Mouse (Mus musculus) midbrain, embryonic 11.5 days (tissue): ENCODE measurements at regions not wholly inside any gene's neighbourhood (a gene's known extent, or its start where the extent isn't known, plus 50 kb on each side); places are given as distances from the start of the nearest gene placed in this dataset.

Source experiments
- ATAC-seq: fragments of 200-750 bp; cut with Nextera tagmentation; 2 replicates; pipeline ENCODE4 v1.8.0; 2017; ENCODE audit warnings: moderate TSS enrichment, moderate library complexity; ENCODE audit not compliant: low FRiP score
- DNase-seq: peaks from one replicate; pipeline ENCODE4 v3.0.0; 2015; ENCODE audit warnings: low spot score; ENCODE audit errors: missing footprints
- H3K27ac ChIP-seq: fragments of 300-500 bp; sonication (generic); 2 replicates; pipeline ENCODE4 v1.5.1; 2014; ENCODE audit warnings: low read depth, low read length
- H3K27me3 ChIP-seq: fragments of 300-500 bp; sonication (generic); 2 replicates; pipeline ENCODE4 v1.6.1; 2014; ENCODE audit warnings: mild to moderate bottlenecking, low read length, moderate library complexity, mixed read lengths; ENCODE audit not compliant: control insufficient read depth, insufficient read depth
- H3K36me3 ChIP-seq: fragments of 300-500 bp; sonication (generic); 2 replicates; pipeline ENCODE4 v1.6.1; 2014; ENCODE audit warnings: mild to moderate bottlenecking, low read length, moderate library complexity, mixed read lengths; ENCODE audit not compliant: control insufficient read depth, insufficient read depth
- H3K4me1 ChIP-seq: fragments of 300-500 bp; sonication (generic); 2 replicates; pipeline ENCODE4 v1.6.1; 2014; ENCODE audit warnings: low read length; ENCODE audit not compliant: control insufficient read depth, insufficient read depth
- H3K4me2 ChIP-seq: fragments of 300-500 bp; sonication (generic); 2 replicates; pipeline ENCODE4 v1.6.1; 2014; ENCODE audit warnings: mild to moderate bottlenecking, moderate library complexity
- H3K4me3 ChIP-seq: fragments of 300-500 bp; sonication (generic); 2 replicates; pipeline ENCODE4 v1.5.1; 2014; ENCODE audit warnings: low read depth, low read length
- H3K9ac ChIP-seq: fragments of 300-500 bp; sonication (generic); 2 replicates; pipeline ENCODE4 v1.6.1; 2014; ENCODE audit warnings: low read length
- H3K9me3 ChIP-seq: fragments of 300-500 bp; sonication (generic); 2 replicates; pipeline ENCODE4 v1.6.1; 2016; ENCODE audit warnings: low read length; ENCODE audit not compliant: control insufficient read depth
- WGBS: fragments of 180-500 bp; shearing (Covaris S2); extraction: QIAGEN DNeasy Blood & Tissue Kit; methylation state at CpG from one replicate; pipeline ENCODE4 v1.1.7; 2014; 5-methylcytosine and 5-hydroxymethylcytosine counted together

DNA sequence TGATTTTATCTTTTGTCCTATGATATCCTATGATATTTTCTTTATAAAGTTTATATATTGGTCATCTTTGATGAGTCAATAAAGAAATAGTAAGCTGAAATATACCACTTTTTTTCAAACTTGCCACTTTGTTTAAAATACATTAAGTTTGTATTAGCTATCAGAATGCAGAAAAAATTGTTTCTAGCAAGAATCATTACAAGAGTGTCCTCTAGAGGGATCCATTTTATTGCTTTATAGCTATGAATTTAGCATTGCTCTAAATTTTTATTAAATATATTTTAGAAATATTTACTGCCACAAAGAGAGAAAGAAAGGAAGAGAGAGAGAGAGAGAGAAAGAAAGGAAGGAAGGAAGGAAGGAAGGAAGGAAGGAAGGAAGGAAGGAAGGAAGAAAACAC lies 348.0 kb downstream of the Plod2 start:
- Histone ChIP-seq H3K27ac (no peak overlapping the region), H3K4me1 (no peaks in the 10 kb centered on the region), H3K4me3 (no peak overlapping the region), H3K4me2 (no peak overlapping the region), H3K27me3 (no peaks in the 10 kb centered on the region), H3K9me3 (no peaks in the 10 kb centered on the region), H3K36me3 (no peaks in the 10 kb centered on the region), H3K9ac (no peak overlapping the region)
- ATAC-seq (no peak), DNase-seq (no peak)

DNA sequence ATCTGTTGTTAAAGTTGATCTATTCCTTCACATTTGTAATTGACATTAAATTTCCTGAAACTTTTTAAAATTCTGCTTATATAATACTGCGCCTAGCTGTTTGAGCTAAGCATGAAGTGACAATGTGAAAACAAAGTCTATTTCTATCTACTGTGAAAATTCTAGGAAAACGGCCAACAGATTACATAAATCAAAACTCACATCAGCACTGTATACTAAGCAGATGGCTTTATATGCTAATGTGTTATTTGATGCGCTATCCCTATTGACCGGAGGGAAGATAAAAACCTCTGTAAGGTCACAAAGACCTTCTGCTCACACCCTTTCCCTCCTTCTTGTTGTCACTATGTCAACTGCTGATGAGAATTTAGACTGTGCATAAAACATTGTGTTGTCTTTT lies 357.7 kb downstream of the Plod2 start:
- no peak overlapping the region for H3K9ac ChIP-seq
- no peak for DNase-seq
- no peaks in the 10 kb centered on the region for H3K36me3 ChIP-seq
- no peak overlapping the region for H3K4me2 ChIP-seq
- 86% methylated on average over 4 of the region's 4 CpGs for WGBS
- H3K9me3 ChIP-seq, result no peaks in the 10 kb centered on the region
- ATAC-seq, result no peak
- no peaks in the 10 kb centered on the region for H3K4me1 ChIP-seq
- no peak overlapping the region for H3K27ac ChIP-seq
- H3K4me3 ChIP-seq, result no peak overlapping the region
- H3K27me3 ChIP-seq, result no peaks in the 10 kb centered on the region

DNA sequence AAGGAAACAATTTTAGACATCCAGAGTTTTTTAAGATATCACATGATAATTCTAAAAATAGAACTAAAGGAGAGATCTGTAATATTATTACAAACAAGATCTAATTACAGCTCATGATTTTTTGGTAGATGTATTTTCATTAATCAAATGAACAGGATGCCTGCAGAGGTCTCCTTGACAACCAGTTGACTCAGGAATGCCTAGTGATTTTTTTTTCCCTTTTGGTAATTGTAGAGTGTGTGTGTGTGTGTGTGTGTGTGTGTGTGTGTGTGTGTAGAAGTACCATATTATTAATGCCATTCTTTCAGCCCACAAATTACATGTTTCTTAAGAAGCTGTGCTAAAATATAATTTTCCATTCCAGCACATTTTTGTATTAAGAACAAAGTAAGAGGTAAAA lies 365.1 kb downstream of the Plod2 start:
- no peak for ATAC-seq

DNA sequence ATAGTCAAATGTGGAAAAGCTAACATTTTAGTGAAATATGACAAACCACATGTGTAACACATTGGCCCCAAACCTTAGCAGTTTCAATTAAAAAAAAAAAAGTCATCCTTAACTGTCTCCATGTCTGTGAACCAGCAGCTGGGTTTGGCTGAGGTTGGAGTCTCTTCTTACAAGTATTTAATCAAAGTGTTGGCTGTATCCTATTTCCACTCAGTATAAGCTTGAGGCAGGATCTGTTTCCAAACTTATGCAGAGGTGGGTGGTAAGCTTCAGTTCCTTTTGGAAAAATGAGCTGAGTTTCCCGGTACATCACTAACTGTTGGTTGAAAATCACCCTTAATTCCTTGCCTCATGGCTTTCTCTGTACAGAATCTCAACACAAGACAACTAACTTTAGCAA lies 377.4 kb downstream of the Plod2 start:
- Histone ChIP-seq H3K4me3 (no peak overlapping the region), H3K9me3 (no peaks in the 10 kb centered on the region), H3K4me1 (no peaks in the 10 kb centered on the region), H3K4me2 (no peak overlapping the region), H3K36me3 (no peaks in the 10 kb centered on the region), H3K9ac (no peak overlapping the region), H3K27me3 (no peaks in the 10 kb centered on the region), H3K27ac (no peak overlapping the region)
- ATAC-seq (no peak), DNase-seq (no peak)
- 86% methylated on average over 1 of the region's 1 CpGs for WGBS

More for the DNA sequence above, 365.1 kb downstream of the Plod2 start:
- Histone ChIP-seq H3K4me3 (no peak overlapping the region), H3K27ac (no peak overlapping the region), H3K4me2 (no peak overlapping the region), H3K4me1 (no peaks in the 10 kb centered on the region), H3K9me3 (no peaks in the 10 kb centered on the region), H3K27me3 (no peaks in the 10 kb centered on the region), H3K36me3 (no peaks in the 10 kb centered on the region), H3K9ac (no peak overlapping the region)
- DNase-seq, result no peak

DNA sequence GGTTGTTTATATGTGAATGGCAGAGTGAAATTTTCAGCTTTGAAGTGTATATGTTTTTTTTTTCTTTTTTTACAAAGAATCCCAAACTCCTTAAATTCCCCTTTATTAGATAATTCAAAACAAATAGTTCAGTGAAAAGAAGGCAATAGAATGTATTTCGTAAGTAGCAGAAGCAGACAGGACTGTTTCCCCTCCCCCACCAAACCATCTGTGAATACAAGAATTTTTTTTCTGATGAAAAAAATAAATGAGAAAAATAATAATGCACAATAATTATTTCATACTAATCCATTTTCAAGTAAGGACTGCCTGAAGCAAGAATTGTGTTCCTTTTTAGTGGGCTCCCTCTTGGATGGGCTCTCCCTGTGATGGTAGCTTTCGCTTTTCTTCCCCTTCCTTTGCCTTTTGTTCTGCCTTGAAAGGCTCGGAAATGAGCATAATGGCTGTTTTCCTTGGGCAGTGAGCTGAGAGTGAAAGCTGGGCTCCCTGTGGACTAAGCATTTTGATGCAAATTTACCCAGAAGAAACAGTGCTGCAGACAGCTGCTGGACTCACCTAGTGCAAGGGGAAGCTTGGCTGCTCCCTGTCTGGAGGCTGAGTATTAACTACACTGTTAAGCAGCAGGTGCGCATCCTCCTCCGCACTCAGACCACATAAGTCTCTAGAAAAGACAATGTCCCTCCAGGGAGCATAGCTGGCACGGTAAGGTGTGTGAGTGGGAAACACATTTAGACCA lies 388.4 kb downstream of the Plod2 start:
- 11% methylated on average over 6 of the region's 6 CpGs for WGBS
- ATAC-seq, result peak; percentile 96
- Histone ChIP-seq H3K4me2 (peak overlapping the region; percentile 33), H3K4me1 (peaks cover 11% of the 10 kb centered on the region; the same call in 1 of the 2 replicates), H3K4me3 (no peak overlapping the region), H3K9ac (no peak overlapping the region), H3K9me3 (no peaks in the 10 kb centered on the region; the same call in 1 of the 2 replicates), H3K36me3 (no peaks in the 10 kb centered on the region), H3K27ac (peak overlapping the region; percentile 37; the same call in 1 of the 2 replicates), H3K27me3 (peaks cover 2% of the 10 kb centered on the region; the same call in 1 of the 2 replicates)
- peak; percentile 96 for DNase-seq

DNA sequence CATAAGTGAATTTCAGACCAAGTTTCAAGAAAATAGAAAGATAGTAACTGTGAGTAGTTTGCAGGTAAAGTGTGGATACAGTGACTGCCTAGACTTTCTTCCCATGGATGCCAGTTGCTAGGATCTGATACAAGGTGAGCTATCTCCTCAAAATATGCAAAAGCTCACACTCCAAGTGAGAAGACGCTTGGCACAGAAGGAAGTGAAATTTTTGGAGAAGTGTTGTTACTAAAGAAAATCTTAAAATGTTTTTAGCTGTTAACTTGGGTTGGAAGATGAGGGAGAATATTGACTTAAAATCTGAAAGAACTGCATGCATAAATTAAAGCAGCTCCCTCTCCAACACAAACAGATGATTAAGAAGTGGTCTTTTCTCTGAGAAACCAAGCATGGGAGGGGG lies 395.8 kb downstream of the Plod2 start:
- Histone ChIP-seq H3K36me3 (no peaks in the 10 kb centered on the region), H3K9ac (no peak overlapping the region), H3K9me3 (no peaks in the 10 kb centered on the region; the same call in 1 of the 2 replicates), H3K27ac (no peak overlapping the region), H3K4me2 (no peak overlapping the region), H3K27me3 (no peaks in the 10 kb centered on the region), H3K4me1 (no peaks in the 10 kb centered on the region), H3K4me3 (no peak overlapping the region)
- DNase-seq (no peak), ATAC-seq (no peak)
- WGBS, result 85% methylated on average over 1 of the region's 1 CpGs

DNA sequence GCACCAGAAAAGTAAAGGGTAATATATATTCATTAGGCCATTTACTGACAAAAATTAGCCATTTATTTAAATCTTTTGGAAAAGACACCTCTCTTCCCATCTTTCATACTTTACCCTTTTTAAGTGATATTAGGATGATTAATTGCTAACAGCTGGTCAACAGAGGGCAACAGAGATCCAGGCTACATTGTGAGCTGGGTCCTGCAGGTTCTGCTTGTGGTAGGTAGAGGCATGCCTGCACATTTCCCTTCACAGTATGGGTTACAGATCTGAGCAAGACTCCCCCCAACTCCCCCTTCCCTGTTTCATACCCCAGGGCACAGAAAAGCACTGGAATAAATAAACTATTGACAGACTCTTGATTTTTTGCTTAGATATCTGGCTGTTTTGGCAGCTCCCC lies 408.1 kb downstream of the Plod2 start:
- Histone ChIP-seq H3K9ac (no peak overlapping the region), H3K4me1 (no peaks in the 10 kb centered on the region), H3K27ac (no peak overlapping the region), H3K36me3 (no peaks in the 10 kb centered on the region), H3K4me2 (no peak overlapping the region), H3K4me3 (no peak overlapping the region), H3K9me3 (no peaks in the 10 kb centered on the region), H3K27me3 (no peaks in the 10 kb centered on the region)
- ATAC-seq, result peak; percentile 46; the same call in 1 of the 2 replicates
- no peak for DNase-seq

DNA sequence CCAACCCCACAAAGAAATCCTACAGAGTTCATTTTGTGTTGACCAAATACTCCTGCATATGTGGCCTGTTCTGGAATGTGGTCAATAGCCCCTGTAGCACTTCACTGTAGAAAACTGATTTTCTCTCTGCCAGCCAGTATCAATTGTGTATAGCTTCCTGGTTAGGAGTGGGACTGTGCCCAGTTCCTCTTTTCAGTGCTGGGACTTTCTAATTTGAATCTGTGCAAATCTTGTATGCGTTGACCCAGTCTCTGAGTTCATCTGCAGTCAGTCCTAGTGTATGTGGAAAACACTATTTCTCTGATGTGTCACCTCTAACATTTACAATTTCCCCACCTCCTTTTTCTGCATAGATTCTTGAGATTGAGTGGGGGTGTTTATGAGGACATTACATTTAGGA lies 421.3 kb downstream of the Plod2 start:
- ATAC-seq, result no peak
- no peaks in the 10 kb centered on the region for H3K4me1 ChIP-seq
- no peak overlapping the region for H3K9ac ChIP-seq
- H3K4me3 ChIP-seq, result no peak overlapping the region
- no peak for DNase-seq
- no peaks in the 10 kb centered on the region for H3K36me3 ChIP-seq
- no peak overlapping the region for H3K4me2 ChIP-seq
- WGBS, result 97% methylated on average over 1 of the region's 1 CpGs
- no peaks in the 10 kb centered on the region for H3K9me3 ChIP-seq
- no peak overlapping the region for H3K27ac ChIP-seq
- no peaks in the 10 kb centered on the region for H3K27me3 ChIP-seq

DNA sequence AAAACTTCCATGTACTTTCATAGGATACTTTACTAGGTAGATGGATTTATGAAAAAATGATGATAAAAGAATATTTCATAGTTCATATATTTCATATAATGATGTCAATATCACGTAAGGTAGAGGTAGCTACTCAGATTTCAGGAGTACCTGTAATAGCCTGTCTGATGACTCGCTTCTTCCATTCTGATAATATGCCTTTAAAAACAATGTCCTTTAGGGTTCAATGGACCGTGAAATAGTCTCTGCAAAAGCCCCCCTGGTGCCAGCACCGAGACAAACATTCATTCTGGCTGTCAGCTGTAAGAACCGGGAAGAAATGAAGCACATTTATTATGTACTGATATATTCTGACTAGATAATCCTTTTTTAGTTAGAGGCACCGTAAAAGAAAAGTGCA lies 449.7 kb downstream of the Plod2 start:
- WGBS, result 48% methylated on average over 6 of the region's 6 CpGs
- Histone ChIP-seq H3K9ac (no peak overlapping the region), H3K27me3 (no peaks in the 10 kb centered on the region), H3K27ac (no peak overlapping the region), H3K9me3 (no peaks in the 10 kb centered on the region), H3K36me3 (no peaks in the 10 kb centered on the region), H3K4me2 (no peak overlapping the region), H3K4me1 (no peaks in the 10 kb centered on the region), H3K4me3 (no peak overlapping the region)
- ATAC-seq, result no peak
- DNase-seq, result peak; percentile 59
